Mouse (Mus musculus) ES-CJ7 (cell line): ENCODE results near the gene Ier5.

Experiments
- DNase-seq: peaks from one replicate; pipeline ENCODE4 v3.0.0; 2011; ENCODE audit warnings: low read depth, low spot score

Ier5 gene

GRCm38 (mm10) chr1:155098486-155099279, 753 bp downstream of the Ier5 start:
- DNase-seq: peak; percentile 39

GRCm38 (mm10) chr1:155097931-155098485, 1.4 kb downstream of the Ier5 start:
- DNase-seq: peak; percentile 57

- no peak for DNase-seq
Observed at GRCm38 (mm10) chr1:155097354-155097753, 2.1 kb downstream of the Ier5 start.

GRCm38 (mm10) chr1:155096620-155097261, 2.7 kb downstream of the Ier5 start:
- DNase-seq: no peak

GRCm38 (mm10) chr1:155093971-155094707, 5.3 kb downstream of the Ier5 start:
- no peak for DNase-seq

GRCm38 (mm10) chr1:155093145-155093791, 6.2 kb downstream of the Ier5 start:
- DNase-seq: no peak

- DNase-seq: no peak
Observed at GRCm38 (mm10) chr1:155091842-155092800, 7.3 kb downstream of the Ier5 start.

GRCm38 (mm10) chr1:155091374-155091841, 8.0 kb downstream of the Ier5 start:
- no peak for DNase-seq

- no peak for DNase-seq
Observed at GRCm38 (mm10) chr1:155090736-155091135, 8.7 kb downstream of the Ier5 start.

- no peak for DNase-seq
Observed at GRCm38 (mm10) chr1:155090327-155090726, 9.1 kb downstream of the Ier5 start.

- no peak for DNase-seq
Observed at GRCm38 (mm10) chr1:155088847-155089603, 10.4 kb downstream of the Ier5 start.

- no peak for DNase-seq
Observed at GRCm38 (mm10) chr1:155088046-155088445, 11.4 kb downstream of the Ier5 start.

GRCm38 (mm10) chr1:155086893-155087292, 12.5 kb downstream of the Ier5 start:
- DNase-seq: no peak

GRCm38 (mm10) chr1:155086416-155086815, 13.0 kb downstream of the Ier5 start:
- DNase-seq: peak; percentile 77

GRCm38 (mm10) chr1:155084839-155085238, 14.6 kb downstream of the Ier5 start:
- no peak for DNase-seq

GRCm38 (mm10) chr1:155083271-155084265, 15.9 kb downstream of the Ier5 start:
- DNase-seq: peak; percentile 81

GRCm38 (mm10) chr1:155082965-155083268, 16.5 kb downstream of the Ier5 start:
- DNase-seq: peak; percentile 84

GRCm38 (mm10) chr1:155082158-155082964, 17.1 kb downstream of the Ier5 start:
- DNase-seq: no peak
